Mouse (Mus musculus) embryo, embryonic 11 days (tissue): Measurements from ENCODE around the gene 6330403K07Rik.

Experiments
- DNase-seq: peaks from one replicate; pipeline ENCODE4 v3.0.0-alpha.2; 2015

6330403K07Rik gene

GRCm38 (mm10) chr11:71033163-71033761 is at the start of gene 6330403K07Rik:
Gene 6330403K07Rik (minus strand): TSS chr11:71033513.
- peak; percentile 91 for DNase-seq

DNA sequence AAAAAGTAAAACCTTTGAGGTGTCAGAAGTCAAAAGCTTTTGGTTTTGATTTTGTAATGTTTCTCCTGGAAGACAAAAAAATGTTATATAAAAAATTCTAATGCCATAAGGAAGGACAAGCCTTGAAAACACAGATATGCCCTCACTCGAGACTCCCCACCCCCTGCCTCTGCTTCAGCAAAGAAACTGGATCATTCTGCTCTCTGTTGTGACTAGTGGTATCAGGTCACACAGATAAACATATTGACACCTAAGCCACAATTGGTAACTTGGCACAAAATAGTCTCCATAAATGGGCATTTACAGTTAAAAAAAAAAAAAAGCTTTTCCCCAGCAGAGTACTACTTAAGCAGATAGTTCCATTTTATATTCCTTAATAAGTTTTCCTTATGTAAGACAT is 43.0 kb upstream of the 6330403K07Rik start:
- no peak for DNase-seq

- DNase-seq = peak; percentile 57
These were observed 19.2 kb upstream of the 6330403K07Rik start for GRCm38 (mm10) chr11:71052554-71052953.

- DNase-seq = no peak
These were observed 6.4 kb upstream of the 6330403K07Rik start for GRCm38 (mm10) chr11:71039526-71040298.

- DNase-seq = peak; percentile 61
These were observed 686 bp downstream of the 6330403K07Rik start for GRCm38 (mm10) chr11:71032491-71033162.

GRCm38 (mm10) chr11:71032070-71032469 is 1.2 kb downstream of the 6330403K07Rik start:
- DNase-seq = no peak

DNA sequence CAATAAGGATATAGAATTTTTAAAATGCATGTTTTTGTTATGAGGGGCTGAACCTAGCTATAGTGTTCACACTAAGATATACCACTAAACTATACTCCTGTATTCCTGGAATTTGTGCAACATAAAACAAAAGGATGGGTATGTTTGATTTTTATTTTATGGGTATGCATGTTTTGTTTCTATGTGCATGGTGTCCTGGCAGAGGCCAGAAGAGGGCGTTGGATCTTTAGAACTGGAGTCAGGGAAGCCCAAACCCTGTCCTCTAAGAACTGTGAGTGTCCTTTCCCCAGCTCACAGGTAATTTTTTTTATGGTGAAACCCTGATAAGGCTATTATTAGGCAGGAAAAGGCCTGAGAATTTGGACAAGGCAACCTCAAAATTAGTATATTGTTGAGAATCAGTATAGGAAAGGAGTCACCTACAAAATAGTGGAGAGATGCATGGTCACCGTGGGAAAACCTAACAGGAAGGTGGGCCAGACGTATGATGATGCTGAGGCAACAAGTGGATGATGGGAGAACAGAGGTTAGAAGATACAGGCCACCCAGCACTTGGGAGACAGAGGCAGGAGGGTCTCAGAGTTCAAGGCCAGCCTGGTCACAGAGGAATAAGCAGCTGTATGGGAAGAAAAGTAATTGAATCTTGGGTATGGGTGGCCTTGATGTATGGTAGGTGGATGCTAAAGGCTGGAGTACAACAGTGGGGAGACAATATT is 3.8 kb downstream of the 6330403K07Rik start:
- DNase-seq = no peak

GRCm38 (mm10) chr11:71028280-71028679 is 5.0 kb downstream of the 6330403K07Rik start:
- no peak for DNase-seq

DNA sequence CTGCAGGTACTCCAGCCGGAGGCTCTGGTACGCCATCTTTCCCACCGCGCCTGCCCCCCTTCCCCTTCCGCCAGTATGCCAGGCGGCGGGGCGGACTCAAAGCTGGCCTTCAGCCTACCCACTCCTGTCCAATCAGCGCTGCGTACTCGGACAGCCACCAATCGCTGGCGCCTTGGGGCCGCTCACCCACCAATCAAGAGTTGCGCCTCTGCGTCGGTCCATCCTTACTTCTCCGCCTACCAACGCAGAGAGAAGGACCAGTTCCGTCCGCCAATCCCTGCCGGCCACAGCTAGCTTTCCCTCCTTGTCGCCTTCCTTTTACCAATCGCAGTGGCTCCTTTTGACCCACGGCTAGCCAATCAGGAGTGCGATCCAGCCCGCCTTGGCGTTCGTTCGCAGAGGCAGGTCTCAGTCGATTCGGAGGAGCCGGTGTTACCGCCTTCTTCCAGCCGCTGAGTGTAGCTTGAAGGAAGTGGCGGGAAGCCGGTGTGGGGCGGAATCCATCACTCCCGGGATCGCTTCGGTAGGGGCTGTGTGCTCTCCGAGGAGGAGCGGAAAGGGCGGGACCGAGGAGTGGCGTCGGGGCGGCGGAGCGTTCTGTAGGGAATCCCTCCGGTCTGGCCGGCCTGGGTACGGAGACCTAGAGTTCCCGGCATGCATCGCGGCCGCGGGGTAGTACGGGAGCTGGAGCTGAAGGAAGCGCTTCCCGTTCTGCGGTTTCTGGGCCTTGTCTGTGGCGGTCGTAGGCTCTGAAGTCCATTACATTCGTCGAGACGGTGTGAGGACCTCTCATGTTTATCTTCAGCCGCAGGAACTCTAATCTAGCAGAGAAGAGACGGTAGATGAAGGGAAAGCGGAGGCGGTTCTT is 13.9 kb downstream of the 6330403K07Rik start, which contains the start of the genes Mis12 and Derl2:
Gene Mis12 (plus strand): TSS at position 411 of the 868 bp plus-strand sequence.
Gene Derl2 (minus strand): TSS at position 641 of the 868 bp plus-strand sequence.
- DNase-seq = peak; percentile 98

DNA sequence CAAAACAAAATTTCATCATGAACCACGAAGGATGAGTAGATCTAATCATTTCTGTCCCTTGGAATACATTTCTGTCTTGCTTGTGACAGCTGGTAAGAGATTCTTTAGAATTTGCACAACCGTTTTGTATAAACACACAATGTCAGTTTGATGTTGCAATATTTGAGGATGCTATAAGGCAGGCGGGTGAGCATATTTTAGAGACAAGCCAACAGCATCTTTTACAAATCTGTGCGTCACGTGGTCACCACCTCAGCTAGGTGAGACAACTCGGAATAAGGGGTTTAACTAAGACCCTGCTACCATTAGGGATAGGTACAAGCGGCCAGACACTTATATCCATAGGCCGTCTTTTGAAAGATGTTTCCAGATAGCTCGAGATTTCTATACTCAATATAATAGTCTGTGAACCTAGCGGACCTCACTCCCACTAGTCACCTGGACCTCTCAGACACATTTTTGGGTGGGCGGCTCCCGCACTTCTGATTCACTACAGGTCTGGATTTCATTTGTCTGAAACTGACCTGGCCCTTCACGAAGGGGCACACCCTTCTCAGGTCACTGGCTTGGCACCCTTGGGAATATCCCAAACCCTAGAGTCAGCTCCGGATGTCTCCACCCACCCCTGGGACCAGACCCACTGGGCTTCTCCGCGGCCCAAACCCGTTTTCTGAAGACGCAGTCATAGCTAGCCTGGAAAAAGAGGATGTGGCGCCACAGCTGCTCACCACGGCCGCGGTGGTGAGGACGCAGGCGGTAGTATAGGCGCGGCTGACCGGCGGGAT is 14.7 kb downstream of the 6330403K07Rik start:
- no peak for DNase-seq

DNA sequence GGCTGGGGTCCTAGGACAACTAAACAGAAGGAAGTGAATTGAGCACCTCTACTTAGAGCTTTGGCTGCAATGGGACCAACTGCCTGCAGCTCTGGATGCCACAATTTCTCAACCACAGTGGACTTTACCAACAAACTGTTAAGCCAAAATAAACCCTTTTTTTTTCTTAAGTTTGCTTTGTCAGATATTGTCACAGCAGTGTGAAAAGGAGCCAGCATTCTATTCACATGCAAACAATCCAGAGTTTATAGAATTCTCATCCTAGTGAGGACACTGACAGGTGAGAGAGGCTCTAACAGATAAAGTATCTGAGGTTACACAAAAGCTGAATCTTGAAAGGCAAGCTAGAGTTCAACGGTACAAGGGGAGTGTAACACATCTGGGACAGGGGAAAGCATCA is 16.3 kb downstream of the 6330403K07Rik start:
- no peak for DNase-seq

GRCm38 (mm10) chr11:71012743-71013142 is 20.6 kb downstream of the 6330403K07Rik start:
- DNase-seq = no peak

- DNase-seq = no peak
These were observed 25.0 kb downstream of the 6330403K07Rik start for GRCm38 (mm10) chr11:71008321-71008720.

DNA sequence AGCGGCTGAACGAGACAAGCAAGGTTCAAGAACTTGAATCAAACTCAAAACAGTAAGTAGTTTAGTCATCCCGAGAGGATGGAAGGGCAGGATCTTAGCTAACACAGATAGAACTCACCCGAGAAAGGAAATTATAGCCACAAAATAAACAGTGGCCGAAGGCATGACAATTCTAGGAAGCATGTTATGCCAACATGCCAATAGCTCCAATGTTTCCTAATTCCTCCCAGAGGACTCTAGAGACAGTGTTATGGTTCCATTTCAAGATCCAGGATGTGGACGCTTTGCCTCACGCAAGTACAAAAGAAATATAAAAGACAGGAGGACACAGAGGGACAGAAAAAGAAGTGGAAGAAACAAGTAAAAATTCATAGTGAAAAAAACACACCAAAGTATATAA is 25.5 kb downstream of the 6330403K07Rik start:
- DNase-seq = no peak

DNA sequence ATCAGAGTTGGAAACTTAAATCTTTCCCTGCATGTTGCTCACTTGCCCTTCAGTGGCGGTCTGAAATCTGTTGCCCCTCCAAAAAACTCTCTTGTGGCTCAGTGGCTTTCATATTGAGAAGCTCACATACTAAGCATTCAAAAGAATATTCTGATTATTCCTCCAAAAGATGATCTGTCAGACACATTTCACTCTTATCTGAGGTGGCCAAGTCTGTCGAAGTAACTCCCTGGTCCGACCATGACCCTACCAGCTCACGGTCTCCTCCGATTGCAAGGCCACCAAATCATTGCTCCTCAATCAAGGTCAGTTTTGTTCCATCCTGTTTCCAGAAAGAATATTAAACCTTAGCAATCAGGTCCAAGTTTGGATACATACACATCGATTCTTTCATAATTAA is 26.3 kb downstream of the 6330403K07Rik start:
- no peak for DNase-seq

DNA sequence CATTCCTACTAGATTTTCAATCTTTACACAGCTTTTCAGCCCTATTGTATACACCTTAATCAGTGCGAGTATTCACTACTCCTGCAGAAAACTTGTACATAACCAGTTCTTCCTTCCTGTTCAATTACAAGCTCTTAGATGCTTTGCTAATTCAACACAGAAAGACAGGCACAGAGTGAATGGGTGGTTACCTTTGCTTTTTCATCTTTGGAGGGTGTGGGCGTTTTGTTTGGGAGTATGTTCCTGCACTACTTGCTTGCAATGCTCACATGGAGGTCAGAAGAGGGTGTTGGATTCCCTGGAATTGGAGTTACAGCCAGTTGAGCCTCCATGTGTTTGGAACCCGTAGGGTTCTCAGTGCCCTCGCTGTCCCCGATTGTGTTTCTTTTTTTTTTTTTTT is 28.3 kb downstream of the 6330403K07Rik start:
- no peak for DNase-seq

GRCm38 (mm10) chr11:71004316-71004773 is 29.0 kb downstream of the 6330403K07Rik start, which contains the start of gene Dhx33:
Gene Dhx33 (minus strand): TSS chr11:71004437.
- DNase-seq = peak; percentile 98

GRCm38 (mm10) chr11:71003611-71004315 is 29.6 kb downstream of the 6330403K07Rik start:
- DNase-seq = peak; percentile 56

GRCm38 (mm10) chr11:71001167-71001566 is 32.1 kb downstream of the 6330403K07Rik start:
- DNase-seq = no peak

DNA sequence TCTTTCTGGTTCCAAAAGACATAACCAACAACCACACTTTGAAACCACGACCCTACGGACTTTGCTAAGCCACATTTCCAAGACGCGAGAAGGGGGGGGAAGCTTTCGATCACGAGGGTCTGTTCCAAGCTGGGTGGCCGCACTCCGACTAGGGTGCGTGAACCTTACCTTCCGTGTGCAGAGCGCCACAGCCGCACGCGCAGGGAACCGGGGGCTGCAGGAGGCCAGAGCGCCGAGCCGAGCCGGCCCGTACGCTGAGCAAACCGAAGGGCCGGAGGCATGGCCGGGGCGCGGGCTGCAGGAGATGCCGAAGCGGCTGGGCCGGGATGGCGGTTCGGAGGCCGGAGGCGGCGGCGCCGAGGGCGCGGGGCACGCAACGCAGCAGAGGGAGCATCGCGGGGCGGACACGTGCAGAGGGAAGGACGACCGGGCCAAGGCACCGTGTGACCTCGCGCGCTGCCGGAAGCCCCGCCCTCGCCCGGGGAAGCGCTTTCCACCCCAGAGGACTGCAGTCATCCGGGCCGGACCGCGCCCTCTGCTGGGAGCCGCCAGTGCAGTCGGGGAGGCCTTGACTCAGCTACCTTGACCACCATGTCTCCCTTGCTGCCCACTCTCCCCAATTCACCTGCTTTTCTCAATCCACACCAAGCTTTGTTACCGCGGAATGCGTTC is 50.6 kb downstream of the 6330403K07Rik start, which contains the start of gene C1qbp:
Gene C1qbp (minus strand): TSS at position 470 of the 672 bp plus-strand sequence.
- peak; percentile 94 for DNase-seq
